Mouse (Mus musculus): ENCODE results near the gene Gsg1. TPM values are rescaled to one million over a fixed set of nuclear protein-coding genes. Genes with fewer than 3 reads are reported as not detected.

Gene Gsg1
- total RNA-seq (2015) (not detected in 2 replicates), total RNA-seq (2017) (not detected in 2 replicates)

DNA sequence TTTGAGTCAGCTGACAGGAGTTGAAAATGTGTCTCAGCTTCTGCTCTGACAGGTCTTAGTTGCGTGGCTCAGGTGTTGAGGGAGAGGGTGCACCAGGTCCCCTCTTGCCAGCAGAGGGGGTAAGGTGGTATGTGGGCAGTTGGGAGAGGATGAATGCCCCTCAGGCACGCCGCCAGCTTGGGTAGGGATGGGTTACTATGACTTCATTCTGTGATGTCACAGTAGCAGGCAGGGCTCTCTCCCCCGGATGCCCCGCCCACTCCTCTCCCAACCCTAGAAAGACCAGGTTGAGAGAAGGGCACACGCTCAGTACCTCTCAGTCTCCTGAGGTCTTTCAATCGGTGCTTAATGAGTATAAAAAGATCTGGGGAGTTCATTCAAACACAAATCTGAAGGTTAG is at the start of gene Gsg1:
TSS of gene Gsg1 (minus strand) at position 199 of the 400 bp plus-strand sequence.
- no peak for ATAC-seq (replicated peaks; ENCODE audit: poor library complexity)

DNA sequence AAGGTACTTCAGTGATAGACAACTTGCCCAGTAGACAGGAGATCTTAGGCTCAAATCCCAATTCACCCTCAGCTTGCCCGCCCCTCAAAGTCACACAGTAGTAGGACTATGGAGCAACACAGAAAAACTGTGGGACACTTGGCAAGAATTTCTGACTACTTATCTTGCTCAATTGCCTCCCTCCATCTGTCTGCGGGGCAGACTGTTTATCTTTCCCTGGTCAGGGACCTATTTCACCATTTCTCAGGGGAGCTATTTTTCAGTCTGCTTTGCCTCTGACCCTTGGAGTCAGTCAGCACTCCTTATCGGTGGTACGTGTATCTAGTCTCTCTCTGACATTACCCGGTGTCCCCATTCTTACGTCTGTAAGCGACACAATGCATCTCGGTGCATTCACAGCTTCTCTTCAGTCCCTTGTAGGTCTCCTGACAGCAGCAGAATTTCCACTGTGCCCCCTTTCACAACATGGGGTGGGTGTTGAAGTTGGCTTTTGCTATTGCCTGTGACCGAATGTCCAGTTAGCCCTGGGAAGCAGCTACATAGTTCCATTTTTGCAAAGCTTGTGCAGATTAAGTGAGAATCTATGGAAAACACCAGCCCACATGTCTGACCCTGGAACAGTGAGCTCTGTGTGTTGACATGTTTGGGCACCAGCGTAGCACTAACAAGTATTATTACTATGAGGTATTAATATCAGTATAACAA is 48.4 kb upstream of the Gsg1 start:
- ATAC-seq (replicated peaks; ENCODE audit: poor library complexity) = peak; percentile 63

DNA sequence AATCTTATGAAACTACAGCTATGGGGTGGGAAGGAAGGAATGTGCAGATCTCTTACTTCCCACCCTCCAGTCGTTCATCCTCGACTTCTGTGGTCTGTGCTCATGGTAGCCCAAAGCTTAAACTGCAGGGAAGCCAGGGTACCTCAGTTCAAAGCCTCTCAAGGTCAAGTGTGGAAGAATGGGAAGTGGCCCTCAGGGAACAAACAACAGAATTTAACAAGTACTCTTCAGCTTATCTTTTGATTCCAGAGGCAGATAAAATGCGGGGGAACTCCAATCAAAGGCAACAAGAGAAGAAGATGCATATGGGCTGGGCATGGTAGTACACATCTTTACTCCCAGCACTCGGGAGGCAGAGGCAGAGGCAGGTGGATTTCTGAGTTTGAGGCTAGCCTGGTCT is 46.3 kb upstream of the Gsg1 start:
- no peak for ATAC-seq (replicated peaks; ENCODE audit: poor library complexity)

DNA sequence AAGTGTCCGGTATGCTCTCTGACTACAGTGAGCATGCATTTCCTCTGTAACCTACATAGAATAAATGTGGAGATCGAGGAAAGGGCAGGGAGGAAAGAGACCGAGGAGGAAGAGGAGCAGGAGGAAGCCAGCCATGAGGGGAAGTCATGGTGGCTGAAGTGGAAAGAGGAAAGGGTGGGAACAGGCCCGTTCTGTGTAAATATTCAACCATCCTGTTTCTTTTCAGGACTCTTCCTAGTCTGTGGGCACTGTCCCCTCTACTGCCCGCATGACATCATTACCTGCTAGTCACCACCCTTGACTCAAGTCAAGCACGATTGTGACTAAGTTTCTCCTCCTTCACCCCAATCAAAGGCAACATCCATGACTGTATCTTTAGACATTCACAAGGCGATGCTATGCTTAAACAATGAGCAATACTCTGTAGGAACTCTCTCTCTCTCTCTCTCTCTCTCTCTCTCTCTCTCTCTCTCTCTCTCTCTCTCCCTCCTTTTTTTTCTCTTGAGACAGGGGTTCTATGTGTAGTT is 44.9 kb upstream of the Gsg1 start:
- ATAC-seq (replicated peaks; ENCODE audit: poor library complexity) = no peak

DNA sequence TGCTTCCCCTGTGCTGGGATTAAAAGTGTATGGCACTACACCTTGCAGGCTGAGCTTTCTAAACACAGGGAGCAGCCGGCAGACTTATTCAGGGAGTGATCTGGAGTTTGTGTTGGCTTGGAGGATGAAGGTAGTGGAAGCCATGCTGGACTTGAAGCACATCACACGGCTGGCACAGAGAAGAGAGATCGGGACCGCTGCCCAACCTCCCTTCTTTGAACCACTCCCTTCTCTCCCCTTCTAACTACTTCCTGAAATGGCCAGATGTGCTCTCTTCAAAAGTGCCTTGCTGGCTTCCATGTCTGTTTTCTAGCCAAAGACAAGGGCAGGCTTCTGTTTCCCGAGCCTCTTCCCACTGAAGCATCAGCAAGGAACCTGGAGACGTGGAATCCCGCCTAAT is 43.4 kb upstream of the Gsg1 start:
- ATAC-seq (replicated peaks; ENCODE audit: poor library complexity) = no peak

DNA sequence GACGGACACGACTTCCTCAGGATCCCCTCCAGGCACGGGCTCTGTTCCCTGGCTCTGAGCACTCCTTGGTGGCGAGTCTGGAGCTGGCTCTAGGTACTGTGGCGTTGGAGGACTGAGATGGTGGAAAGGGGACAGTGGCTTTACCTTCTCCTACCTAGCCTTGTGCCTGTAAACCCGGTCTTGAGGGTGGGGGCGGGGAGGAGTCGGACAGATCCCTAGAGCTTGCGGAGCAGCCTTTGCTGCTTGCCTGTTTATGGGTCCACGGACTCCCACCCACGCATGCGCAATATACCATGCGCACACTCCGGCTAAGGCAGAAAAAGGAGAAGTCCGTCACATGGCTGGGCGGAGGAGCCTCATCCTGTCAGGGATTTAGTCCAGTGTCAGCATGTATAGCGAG is 42.1 kb upstream of the Gsg1 start:
- peak; percentile 93 for ATAC-seq (replicated peaks; ENCODE audit: poor library complexity)

DNA sequence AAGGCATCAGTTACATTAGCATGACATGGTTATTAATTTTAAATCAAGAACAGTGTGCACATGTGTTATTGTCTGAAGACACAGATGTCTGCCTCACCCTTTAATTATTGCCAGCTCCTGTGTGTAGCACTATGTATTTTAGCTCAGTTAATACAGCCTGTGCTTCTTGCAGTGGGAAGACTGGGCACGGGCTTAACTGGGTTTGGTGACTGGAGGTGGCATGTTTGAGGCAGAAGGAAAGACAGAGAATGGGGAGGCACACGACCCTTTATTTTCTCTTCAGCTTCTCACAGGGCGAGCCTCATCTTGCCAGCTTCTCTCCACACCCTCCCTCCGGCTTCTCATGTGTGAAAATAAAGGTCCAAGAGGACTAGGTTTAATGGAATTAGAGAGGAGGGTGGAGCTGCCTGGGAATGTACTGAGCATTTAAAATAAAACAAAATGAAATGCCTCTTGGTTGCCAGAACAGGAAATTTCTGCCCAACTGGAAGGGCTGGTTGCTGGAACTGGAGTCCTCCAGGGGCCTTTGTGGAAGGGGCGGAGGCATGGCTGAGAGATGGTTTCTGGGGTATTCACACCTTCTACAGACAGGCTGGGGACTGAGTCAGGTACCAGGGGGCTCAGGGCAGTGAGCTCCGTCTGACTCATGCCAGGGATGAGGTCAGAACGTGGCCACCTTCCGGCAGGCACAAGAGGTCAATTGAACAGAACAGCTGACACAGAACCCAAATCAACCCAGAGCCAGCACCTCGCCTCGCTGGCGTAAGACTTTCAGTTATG is 41.1 kb upstream of the Gsg1 start:
- no peak for ATAC-seq (replicated peaks; ENCODE audit: poor library complexity)

DNA sequence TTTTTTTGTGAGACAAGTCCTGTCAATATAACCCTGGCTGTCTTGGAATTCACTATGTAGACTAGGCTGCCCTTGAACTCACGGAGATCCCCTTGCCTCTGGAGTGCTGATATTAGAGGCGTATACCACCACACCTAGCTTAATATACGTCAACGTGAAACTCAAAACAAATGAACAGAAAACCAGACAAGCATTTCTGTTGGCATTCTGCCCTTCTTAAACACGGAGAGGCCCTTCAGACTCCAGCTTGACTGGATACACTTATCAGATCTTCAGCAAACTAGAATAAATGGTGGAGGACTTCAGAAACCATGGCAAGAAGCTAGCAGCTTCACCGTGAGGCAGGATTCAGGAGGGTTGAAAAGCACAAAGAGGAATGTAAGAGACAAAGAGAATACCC is 40.0 kb upstream of the Gsg1 start:
- ATAC-seq (replicated peaks; ENCODE audit: poor library complexity) = no peak

DNA sequence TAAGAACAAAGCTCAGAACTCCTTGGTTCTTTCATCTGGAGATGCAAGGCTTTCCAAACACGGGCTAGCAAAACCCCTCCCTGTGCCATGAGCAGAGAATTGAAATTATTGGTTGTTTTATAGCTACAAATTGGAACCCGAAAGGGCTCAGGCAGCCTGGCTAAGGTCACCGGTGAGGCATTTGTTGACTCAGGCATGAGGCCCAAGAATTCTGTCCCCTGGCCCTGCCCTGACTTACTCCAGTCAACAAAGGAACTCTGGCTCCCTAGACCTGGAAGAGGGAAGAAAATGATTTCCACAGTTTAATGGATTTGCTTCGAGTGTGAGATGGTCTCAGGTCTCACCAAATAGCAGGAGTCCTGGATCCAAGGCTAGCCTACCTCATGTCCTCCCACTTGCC is 38.2 kb upstream of the Gsg1 start:
- no peak for ATAC-seq (replicated peaks; ENCODE audit: poor library complexity)

DNA sequence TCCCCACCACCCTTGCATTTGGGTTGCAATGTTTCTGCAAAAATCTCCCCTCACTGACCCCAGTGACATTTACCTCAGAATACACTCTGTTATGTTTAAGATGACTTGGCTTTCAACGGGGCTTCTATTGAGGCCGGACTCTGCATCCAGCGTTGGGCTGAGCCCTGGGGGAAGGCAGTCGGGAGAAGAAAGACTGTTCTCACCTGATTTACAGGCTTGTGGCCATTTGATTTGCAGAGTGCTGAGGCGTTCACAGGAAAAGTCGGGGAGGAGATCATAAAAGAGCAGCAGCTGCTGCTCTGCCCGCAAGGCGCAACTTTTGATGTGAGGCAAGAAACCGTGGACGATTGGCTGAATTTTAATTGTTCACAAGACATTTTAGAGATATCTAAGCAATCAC is 25.7 kb upstream of the Gsg1 start:
- ATAC-seq (replicated peaks; ENCODE audit: poor library complexity) = no peak

DNA sequence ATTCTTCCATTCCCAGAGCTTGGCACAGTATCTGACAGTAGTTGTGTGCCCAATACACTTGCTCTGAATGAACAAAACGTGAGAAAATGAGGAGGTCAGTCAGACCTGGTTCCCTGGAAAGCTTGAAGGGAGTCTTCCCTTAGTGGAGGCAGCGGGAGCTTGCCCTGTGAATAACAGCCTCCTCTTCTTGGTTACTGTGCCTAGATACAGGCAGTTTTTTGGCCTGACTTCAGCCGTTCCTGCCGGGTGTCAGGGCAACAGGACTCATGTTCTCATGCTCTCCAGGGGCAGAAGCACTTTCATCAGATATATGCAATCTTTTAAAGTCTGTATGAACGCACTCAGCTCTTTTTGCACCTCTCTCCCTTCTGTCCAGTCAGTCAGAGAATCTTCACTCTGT is 25.1 kb upstream of the Gsg1 start:
- ATAC-seq (replicated peaks; ENCODE audit: poor library complexity) = no peak

DNA sequence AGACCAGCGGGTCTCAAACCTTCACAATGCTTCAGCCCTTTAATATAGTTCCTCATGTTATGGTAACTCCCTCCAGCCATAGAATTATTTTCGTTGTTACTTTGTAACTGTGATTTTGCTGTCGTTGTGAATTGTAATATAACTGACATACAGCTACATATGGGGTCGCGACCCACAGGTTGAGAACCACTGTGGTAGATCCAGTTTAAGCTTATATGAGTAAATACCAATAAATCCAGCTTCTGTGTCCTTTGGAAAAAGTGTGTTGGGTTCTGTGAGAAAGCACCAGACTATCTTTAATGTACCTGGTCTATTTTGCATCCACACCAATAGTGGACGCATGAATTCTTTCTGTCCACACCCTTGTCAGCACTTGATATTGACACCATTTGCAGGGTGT is 24.2 kb upstream of the Gsg1 start:
- ATAC-seq (replicated peaks; ENCODE audit: poor library complexity) = no peak

DNA sequence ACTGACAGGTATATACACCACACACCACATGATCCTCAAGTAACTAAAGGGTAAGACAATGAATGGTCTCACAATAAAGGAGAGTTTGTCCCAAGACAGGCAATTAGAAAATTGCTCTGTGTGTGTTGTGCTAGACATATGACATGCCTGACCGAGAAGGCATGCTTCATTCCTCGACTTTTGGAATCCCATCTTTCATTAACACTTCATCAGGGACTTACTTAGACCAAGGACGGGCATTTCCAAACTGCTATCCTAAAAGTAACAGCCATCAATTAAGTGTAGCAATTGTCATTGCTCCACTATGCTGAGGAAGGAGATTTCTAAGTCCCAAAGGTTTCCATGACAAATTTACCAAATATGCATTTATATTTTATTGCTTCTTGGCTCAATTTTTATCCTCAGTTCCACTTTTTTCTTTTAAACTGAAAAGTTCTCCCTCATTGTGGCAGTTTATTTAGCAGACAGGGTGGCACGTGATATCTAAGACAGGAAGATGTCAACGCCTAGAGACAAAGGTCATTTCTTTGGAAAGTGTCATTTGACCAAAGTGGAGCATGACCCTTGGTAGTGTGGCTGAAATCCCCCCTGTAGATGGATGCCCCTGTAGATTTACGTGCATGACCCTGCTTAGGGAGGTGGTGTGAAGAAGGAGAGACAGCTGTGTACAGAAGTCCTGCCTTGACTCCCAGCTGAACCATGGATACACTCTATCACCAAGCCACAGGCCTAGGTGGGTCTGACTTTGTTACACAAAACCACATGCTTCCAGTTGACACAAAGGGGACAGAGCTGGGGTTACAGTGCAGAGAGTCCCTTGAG is 22.5 kb upstream of the Gsg1 start:
- ATAC-seq (replicated peaks; ENCODE audit: poor library complexity) = no peak

DNA sequence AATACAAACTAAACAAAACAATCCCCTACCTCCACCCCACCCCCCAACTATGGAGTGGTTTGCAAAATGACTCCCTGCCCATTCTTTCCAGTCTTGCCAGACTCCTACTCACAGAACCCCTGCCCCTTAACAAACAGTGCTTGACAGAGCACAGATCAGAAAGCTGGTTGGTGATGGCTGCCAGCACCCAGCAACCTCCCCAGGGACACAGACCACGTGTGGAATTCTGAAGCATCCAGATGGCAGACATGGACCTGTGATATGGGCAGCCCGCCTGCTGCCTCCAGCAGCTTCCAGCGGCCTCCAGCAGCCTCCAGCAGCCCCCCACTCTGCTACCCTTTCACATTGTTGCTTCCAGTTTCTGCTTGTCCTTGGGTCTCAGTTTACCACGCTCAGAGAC is 21.1 kb upstream of the Gsg1 start:
- no peak for ATAC-seq (replicated peaks; ENCODE audit: poor library complexity)

DNA sequence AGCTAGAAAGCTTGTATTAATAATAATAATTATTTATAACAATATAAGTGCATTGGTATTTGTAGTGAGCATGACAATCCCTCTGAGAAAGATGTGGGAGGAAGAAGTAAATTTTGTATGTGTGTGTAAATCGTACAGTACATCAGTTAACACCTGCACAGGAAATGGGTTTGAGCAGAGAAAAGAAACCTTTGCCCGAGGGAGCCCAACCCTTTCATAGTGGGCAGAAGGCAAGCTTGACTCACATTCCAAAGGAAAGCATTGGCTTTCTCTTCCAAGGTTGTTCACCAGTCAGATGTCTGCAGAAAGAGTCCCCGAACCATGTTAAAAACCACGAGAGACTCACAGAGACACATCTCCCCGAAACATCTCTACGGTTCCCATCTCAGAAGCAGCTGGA is 18.9 kb upstream of the Gsg1 start:
- no peak for ATAC-seq (replicated peaks; ENCODE audit: poor library complexity)

DNA sequence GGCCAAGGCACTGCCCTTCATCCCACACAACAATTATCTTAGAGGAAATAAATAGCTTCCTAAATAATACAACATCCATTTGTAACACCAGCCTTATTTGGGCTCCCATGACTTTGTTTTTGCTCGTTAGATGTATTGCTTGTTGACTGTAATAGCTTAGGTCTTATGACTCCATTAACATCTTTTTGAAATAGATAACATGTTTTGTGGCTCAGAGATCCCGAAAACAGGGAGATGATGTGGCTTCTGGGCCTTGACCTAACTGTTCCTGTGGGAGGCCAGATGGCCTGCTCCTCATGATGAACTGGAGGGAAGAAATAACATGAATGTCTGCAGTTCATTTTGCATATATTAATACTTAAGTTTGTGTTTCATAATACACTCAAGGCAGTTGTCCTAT is 17.6 kb upstream of the Gsg1 start:
- no peak for ATAC-seq (replicated peaks; ENCODE audit: poor library complexity)

DNA sequence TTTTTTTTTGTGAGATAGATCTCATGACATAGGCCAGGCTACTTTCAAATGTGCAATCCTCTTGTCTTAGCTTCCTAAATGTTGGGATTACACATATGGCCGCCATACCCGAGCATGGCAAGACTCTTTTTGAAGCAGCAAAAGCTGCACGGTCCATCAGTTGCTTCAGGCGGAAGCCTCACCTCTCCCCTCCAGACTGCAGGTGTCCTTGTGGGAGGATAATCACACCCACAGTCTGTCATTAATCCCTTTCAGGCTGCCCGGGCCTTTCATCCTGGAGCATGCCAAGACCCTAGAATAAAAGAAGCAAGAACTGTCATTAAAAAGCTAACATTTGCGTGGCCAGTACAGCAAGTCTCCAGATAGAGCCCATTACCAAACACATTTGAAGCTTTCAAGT is 15.5 kb upstream of the Gsg1 start:
- no peak for ATAC-seq (replicated peaks; ENCODE audit: poor library complexity)

DNA sequence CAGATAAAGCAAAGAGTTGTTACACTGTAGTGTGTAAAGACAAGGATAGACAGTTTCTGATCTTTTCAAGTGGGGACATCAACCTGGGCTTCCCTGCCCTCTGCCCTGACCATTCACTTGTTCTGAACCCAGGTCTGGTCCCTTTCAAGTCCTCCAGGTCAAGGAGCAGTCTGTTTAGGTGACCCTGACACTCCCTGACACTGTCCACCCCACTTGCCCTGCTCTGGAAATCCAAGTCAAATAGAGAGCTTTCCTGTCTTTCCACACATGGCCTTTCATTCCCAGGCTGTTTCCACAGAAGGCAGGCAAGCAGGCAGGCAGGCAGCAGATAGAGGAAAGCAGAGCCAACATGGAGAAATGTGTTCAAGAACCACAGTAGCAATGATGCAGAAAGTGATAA is 14.2 kb upstream of the Gsg1 start:
- no peak for ATAC-seq (replicated peaks; ENCODE audit: poor library complexity)

DNA sequence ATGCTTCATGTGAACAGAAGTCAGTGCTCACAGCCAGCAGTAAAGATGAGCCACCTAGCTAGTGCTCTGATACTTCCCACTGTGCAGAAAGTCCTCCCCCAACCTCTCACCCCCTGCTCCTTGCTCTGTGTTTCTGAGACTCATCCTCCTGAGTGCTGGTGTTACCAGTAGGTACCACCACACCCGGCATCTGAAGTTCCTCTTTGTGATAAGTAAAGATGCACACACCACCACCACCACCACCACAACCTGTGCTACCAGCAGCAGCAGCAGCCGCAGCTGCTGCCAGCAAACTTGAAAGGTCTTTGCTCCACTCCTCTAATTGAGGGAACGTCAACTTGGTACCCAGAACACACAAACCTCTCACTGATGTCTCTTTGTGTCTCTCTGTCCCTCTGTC is 13.1 kb upstream of the Gsg1 start:
- ATAC-seq (replicated peaks; ENCODE audit: poor library complexity) = peak; percentile 54; the same call in 1 of the 2 replicates

DNA sequence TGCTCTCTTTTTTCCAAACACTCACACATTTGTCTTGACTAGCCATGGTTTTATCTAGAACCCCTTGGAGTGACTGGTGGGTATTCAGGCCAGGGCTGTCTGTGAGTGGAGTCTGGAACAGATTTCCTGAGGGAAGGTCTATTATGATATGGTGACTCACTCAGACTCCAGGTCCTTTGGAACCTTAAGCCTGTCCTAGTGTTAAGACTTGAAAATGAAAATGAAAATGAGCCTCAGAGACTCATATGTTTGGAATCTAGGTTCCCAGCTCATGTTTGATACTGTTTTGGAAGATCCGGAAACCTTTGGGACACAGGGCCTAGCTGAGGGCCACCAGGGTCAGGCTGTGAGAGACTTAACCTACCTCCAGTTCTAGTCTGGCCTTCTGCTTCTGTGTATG is 11.9 kb upstream of the Gsg1 start:
- ATAC-seq (replicated peaks; ENCODE audit: poor library complexity) = no peak

DNA sequence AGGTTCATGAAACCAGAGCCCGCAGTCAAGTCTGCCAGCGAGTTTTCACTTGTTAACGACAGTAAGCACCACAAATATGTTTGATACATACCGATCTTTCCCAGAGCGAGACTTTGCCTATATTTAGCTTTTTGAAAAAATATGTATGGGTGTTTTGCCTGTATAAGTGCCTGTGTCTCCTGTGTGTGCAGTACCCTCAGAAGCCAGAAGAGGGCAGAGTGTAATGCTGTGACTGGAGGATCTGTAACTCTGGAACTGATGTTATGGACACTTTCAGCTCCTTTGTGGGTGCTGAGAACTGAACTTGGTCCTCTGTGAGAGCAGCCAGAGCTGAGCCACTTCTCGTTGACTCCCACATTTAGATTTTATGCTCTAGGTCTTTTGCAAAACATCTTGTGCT is 10.0 kb upstream of the Gsg1 start:
- ATAC-seq (replicated peaks; ENCODE audit: poor library complexity) = no peak

DNA sequence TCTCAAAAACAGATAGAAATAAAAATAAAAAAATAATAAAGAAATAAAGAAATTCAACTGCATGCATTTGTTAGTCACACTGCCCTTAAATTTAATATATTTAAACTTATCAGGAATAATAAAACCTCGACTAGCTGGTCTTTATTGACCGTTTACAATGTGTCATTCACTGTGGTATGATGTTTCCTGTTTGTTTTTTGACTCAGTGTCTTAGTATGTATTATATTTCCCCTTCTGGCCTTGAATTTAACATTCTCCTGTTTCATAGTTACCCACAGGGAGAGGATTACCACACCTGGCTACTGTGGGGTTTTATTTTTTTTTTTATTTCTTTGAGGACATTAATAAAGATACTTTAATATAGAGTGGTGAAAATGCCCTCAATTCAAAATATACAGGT is 8.4 kb upstream of the Gsg1 start:
- ATAC-seq (replicated peaks; ENCODE audit: poor library complexity) = no peak
